Mouse (Mus musculus) splenic B cell, adult 2 months (primary cell): ENCODE results near the gene Zfp276.

Experiments used
- DNase-seq: peaks from one replicate; pipeline ENCODE4 v3.0.0-alpha.2; 2011; ENCODE audit warnings: low read depth, low spot score
- H3K27me3 ChIP-seq: 2 replicates; pipeline ENCODE4 v1.6.1; 2012; ENCODE audit warnings: mild to moderate bottlenecking, low read length, moderate library complexity, mixed read lengths; ENCODE audit not compliant: control insufficient read depth, poor library complexity, insufficient read depth, severe bottlenecking
- H3K36me3 ChIP-seq: 2 replicates; pipeline ENCODE4 v1.6.1; 2012; ENCODE audit warnings: mild to moderate bottlenecking, low read length, moderate library complexity, mixed read lengths; ENCODE audit not compliant: control insufficient read depth, poor library complexity, insufficient read depth, severe bottlenecking

Zfp276 gene

GRCm38 (mm10) chr8:123234918-123235519, 19.0 kb upstream of the Zfp276 start:
- peak; percentile 54 for DNase-seq
- H3K27me3 ChIP-seq, result no peaks in the 10 kb centered on the region

GRCm38 (mm10) chr8:123235520-123236497, 18.2 kb upstream of the Zfp276 start, which contains the start of gene Spata2l:
Spata2l (minus strand) TSS chr8:123236233.
- no peaks in the 10 kb centered on the region for H3K36me3 ChIP-seq
- DNase-seq, result peak; percentile 93
- no peaks in the 10 kb centered on the region for H3K27me3 ChIP-seq

More at GRCm38 (mm10) chr8:123234918-123235519, 19.0 kb upstream of the Zfp276 start:
- H3K36me3 ChIP-seq, result no peaks in the 10 kb centered on the region

- Histone ChIP-seq H3K36me3 (peaks cover 3% of the 10 kb centered on the region; the same call in 1 of the 2 replicates), H3K27me3 (no peaks in the 10 kb centered on the region)
- no peak for DNase-seq
Measured at GRCm38 (mm10) chr8:123239398-123239797, 14.6 kb upstream of the Zfp276 start.

- no peaks in the 10 kb centered on the region for H3K27me3 ChIP-seq
- H3K36me3 ChIP-seq, result peaks cover 5% of the 10 kb centered on the region
- DNase-seq, result no peak
Measured at GRCm38 (mm10) chr8:123242107-123242923, 11.7 kb upstream of the Zfp276 start.

- H3K36me3 ChIP-seq, result peaks cover 9% of the 10 kb centered on the region
- no peak for DNase-seq
- H3K27me3 ChIP-seq, result no peaks in the 10 kb centered on the region
Measured at GRCm38 (mm10) chr8:123243053-123243452, 10.9 kb upstream of the Zfp276 start.

GRCm38 (mm10) chr8:123244382-123244781, 9.6 kb upstream of the Zfp276 start:
- no peaks in the 10 kb centered on the region for H3K27me3 ChIP-seq
- no peak for DNase-seq
- peaks cover 13% of the 10 kb centered on the region for H3K36me3 ChIP-seq

- Histone ChIP-seq H3K36me3 (peaks cover 17% of the 10 kb centered on the region), H3K27me3 (no peaks in the 10 kb centered on the region)
- DNase-seq, result no peak
Measured at GRCm38 (mm10) chr8:123245543-123245942, 8.5 kb upstream of the Zfp276 start.

- Histone ChIP-seq H3K36me3 (peaks cover 17% of the 10 kb centered on the region), H3K27me3 (no peaks in the 10 kb centered on the region)
- no peak for DNase-seq
Measured at GRCm38 (mm10) chr8:123247748-123248147, 6.2 kb upstream of the Zfp276 start.

GRCm38 (mm10) chr8:123248596-123248995, 5.4 kb upstream of the Zfp276 start:
- DNase-seq, result no peak
- Histone ChIP-seq H3K36me3 (peaks cover 17% of the 10 kb centered on the region), H3K27me3 (no peaks in the 10 kb centered on the region)

GRCm38 (mm10) chr8:123250940-123251339, 3.1 kb upstream of the Zfp276 start:
- DNase-seq, result no peak
- Histone ChIP-seq H3K36me3 (peaks cover 14% of the 10 kb centered on the region), H3K27me3 (no peaks in the 10 kb centered on the region)

GRCm38 (mm10) chr8:123252925-123253324, 1.1 kb upstream of the Zfp276 start:
- Histone ChIP-seq H3K27me3 (no peaks in the 10 kb centered on the region), H3K36me3 (peaks cover 8% of the 10 kb centered on the region)
- DNase-seq, result no peak

GRCm38 (mm10) chr8:123253451-123254098, 420 bp upstream of the Zfp276 start:
- no peak for DNase-seq
- Histone ChIP-seq H3K36me3 (peaks cover 9% of the 10 kb centered on the region), H3K27me3 (no peaks in the 10 kb centered on the region)

GRCm38 (mm10) chr8:123255170-123255569, 1.2 kb downstream of the Zfp276 start:
- Histone ChIP-seq H3K27me3 (no peaks in the 10 kb centered on the region), H3K36me3 (peaks cover 3% of the 10 kb centered on the region; the same call in 1 of the 2 replicates)
- peak; percentile 27 for DNase-seq

GRCm38 (mm10) chr8:123257114-123257513, 3.1 kb downstream of the Zfp276 start:
- DNase-seq, result no peak
- peaks cover 3% of the 10 kb centered on the region; the same call in 1 of the 2 replicates for H3K36me3 ChIP-seq

More at GRCm38 (mm10) chr8:123257114-123257513, 3.1 kb downstream of the Zfp276 start:
- no peaks in the 10 kb centered on the region for H3K27me3 ChIP-seq
